Mouse (Mus musculus): ENCODE measurements around the gene Trim44.

GRCm38 (mm10) chr2:102447831-102448230 is 40.2 kb upstream of the Trim44 start:
- no peak for TF ChIP-seq CTCF (IDR thresholded peaks at IDR 0.05; ENCODE audit: low read depth, low read length)
- TF ChIP-seq TAL1 (conservative IDR thresholded peaks at IDR 0.05; ENCODE audit: low read depth, low read length) = no peak

Data from G1E (cell line).